Mouse (Mus musculus) c-Kit-negative CD71-positive TER-119-positive erythroid progenitor cells, embryonic 14.5 days (primary cell): ENCODE data around the gene Ccdc181.

ENCODE experiments used
- DNase-seq: peaks from one replicate; pipeline ENCODE4 v3.0.0-alpha.2; 2013; ENCODE audit warnings: low read depth, low spot score

The Ccdc181 gene

DNA sequence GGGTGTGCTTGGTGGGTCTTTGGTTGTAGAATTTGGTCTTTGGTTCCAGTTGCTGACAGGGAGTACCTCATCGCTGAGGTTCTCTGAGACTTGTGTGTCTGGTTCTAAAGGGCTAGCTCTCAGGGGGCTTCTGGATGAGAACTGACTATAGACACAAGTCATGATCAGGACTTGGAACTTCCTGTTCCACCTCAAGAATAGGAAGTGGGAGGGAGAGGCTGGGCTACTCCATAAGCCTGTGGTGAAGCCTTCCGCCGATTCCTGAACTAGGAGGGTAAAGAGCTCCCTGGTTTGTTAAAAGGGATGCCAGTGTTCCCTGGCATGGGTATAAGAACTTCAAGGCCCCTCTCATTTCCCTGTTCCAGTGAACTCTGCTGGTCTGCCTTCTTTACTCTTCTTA, 8.6 kb downstream of the Ccdc181 start:
- no peak for DNase-seq

DNA sequence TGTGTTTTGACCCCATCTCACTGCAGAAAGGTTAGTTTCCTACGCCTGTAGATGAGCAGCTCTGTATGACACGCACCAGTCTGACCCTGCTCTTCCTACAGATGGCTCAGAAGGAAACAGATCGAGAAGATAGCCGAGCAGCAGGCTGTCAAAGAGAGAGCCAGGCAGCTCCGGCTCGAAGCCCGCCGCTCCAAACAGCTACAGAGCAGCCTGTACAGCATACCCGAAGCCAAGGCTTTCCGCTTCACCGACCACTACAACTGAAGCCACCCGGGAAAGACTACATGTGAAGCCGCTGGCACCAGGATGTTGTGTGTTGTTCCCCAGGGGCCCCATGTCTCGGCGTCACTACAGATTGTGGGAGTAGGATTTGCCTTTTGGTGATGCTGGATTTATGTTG, 12.0 kb downstream of the Ccdc181 start:
- DNase-seq, result no peak

DNA sequence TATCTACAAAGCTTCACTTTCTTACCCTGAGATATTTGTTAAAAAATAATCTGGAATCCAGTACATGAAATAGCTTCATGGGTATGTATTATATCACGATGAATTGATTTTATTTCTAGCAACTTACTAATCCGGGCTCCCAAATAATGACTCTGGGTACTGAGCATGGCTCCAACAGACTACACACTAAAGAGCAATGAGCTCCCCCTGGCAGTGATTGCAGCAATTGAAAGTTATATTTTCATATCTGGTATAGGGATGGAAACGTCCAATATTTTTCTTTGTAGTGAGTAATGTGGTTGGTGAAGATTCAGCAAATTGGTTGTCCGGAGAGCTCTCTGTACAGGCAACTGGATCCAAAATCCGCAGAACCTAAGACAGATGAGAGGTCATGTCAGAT, 16.7 kb downstream of the Ccdc181 start:
- no peak for DNase-seq

DNA sequence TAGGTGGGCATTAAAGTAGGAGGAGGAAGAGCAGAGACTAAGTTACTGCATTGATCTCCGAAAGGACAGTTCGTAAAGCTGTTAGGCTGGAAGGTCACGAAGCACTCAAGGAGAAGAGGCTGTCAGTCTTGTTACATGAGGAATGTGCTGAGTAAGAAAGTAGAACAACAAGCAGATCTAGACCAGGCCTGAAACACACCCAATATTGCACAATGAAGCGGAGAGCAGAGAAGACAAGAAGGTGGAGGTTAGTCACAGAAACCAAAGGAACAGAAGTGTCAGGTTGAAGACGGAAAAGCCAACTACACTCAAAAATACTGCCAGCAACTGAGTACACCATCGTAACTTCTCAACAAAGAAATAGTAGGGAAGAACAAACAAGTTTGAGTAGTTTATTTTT, 18.7 kb downstream of the Ccdc181 start:
- no peak for DNase-seq

DNA sequence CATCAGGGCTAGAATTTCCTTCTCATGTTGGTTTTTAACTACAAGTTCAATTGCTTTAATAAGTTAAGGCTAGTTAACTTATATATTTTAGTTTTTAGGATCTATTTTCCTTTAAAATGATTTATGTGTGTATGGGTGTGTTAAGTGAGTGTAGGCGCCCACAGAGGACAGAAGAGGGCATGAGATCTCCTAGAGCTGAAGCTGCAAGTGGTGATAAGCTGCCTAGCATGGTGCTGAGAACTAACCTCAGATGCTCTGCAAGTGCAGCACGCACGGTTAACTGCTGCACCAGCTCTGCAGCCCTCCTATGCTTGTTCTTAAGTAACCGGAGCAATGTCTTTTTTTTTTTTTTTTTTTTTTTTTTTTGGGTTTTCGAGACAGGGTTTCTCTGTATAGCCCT, 21.1 kb downstream of the Ccdc181 start:
- no peak for DNase-seq

DNA sequence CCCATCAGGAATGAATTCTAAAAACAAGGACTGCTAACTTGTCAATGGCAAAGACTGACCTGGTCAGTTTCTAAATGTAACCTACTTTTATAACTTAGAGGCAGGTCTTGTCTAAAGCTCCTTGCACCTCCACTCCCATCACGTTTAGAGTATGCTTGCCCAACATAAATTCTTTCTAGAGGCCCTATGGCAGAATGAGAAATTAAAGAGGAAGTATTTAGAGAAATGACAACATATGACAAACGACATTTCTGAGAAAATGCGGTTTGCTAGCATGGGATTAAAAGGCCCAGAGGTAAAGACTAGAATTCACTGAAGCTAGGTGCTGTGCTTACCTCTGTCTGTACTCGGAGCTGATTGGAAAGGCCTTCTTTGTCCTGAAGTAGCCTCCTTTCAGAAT, 26.6 kb downstream of the Ccdc181 start:
- DNase-seq, result no peak

DNA sequence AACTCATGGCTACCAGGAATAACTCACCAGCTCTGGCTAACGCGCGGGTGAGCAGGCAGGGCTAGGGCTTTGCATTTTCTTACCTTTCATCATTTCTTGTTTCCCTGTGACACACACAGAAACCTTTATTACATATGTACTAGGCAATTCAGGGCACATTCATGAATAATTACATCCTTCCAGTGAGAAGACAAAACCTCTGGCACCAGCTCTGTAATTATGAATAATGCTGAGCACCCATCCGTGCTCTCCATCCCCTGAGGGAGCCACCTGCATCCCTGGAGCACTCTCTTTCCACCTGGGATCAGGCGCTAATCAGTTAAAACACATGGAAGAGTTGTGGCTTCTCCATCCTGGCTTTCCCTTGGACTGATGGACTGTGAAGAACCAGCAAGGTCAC, 28.4 kb downstream of the Ccdc181 start, which contains the start of gene Nme7:
Gene Nme7 (plus strand): TSS at position 301 of the 400 bp plus-strand sequence.
- no peak for DNase-seq

DNA sequence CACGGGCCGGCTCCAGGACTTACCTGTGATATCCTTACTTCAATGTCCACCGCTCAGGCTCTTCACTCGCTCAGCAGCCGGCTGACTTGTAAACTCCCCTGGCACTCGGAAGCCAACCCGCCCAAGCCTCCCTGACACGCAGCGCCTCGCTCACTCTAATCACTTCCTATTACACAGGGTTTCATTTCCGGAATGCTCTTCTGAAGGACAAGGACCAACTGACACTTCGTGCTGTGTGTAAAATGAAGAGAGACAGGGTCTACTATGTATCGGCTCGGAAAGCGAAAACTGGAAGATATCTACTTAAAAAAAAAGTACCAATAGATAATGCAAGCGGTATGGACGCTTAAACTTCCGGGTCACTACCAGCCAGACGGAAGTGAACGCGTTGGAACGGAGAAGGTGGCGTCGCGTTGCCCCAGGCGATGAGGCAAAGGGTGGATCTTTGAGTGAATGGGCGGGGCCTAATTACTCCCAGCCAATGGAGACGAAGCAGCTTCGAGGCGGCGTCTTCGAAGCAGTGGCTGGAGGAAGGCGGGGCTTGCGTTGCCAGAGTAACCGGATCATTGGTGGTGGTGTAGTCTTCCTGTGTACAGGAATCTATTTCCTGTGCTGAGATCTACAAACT, 31.9 kb downstream of the Ccdc181 start, which contains the start of gene Blzf1:
Gene Blzf1 (minus strand): TSS at position 366 of the 628 bp plus-strand sequence.
- peak; percentile 99 for DNase-seq

DNA sequence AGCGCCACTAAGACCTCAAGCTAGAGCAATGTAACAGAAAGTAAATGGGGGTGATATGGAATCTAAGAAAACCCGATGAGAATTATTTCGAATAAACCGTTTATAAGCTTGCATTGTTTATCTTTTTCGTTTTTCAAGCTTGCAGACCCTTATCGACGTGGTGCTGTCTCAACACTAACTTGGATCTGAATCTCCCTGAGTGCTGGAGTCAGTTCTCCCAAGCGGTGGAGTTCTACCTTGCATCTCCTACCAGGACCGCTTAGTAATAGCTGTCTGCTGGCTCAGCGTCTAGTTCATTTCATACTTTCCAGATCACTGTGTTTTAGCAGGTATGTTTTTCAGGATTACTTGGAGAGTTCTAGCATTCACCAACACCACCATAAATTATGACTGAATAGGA, 32.5 kb downstream of the Ccdc181 start:
- no peak for DNase-seq

DNA sequence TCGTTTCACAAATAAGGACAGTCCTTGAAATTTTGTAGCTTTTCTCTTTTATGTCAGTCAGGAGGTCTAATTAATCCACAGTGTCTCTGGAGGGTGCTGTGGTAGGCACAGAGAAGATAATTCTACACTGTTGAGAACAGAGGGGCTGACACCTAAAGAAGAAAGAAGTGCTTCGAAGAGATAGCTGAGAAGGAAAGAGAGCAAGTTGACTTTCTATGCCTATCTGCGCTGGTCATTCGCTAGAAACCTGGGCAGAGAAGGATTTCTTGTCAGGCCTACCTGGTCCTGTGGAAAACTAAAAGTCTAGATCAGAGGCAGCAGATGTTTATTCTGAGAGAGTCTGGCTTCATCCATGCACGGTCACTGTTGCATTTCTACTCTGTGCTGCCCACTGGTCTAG, 38.7 kb downstream of the Ccdc181 start:
- peak; percentile 27 for DNase-seq

DNA sequence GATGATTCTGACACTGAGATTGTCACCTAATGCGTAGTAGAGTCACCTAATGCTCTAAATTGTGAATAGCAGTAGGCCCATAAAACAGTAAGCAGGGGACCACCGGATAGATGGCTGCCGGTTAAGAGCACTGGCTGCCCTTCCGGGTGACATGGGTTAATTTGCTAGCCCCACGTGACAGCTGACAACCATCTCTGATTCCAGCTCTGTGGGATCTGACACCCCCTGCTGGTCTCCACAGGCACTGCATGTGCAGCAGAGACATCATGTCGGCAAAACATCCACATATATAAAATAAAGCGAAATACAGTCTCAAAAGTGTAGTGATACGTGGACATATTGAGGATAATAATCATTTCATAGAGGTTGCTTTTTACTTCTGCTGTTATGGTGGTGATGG, 39.9 kb downstream of the Ccdc181 start:
- DNase-seq, result peak; percentile 40

DNA sequence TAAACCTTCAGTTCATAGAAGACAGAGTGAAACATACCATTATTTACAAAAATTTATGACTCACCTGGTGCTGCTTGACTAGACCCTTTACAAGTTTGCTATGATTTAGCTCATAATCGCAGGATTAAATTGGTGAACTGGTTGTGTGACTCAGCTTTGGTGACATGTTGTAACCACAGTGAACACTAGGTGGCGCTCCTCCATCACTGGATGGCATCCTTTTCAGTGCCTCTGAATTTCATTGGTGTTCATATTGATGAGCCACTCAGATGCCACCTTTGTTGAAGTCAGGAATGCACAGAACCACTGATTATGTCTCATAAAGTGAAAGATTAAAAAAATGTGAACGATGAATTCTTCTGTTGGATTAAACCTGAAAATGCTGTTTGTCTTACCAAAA, 41.3 kb downstream of the Ccdc181 start:
- peak; percentile 65 for DNase-seq

DNA sequence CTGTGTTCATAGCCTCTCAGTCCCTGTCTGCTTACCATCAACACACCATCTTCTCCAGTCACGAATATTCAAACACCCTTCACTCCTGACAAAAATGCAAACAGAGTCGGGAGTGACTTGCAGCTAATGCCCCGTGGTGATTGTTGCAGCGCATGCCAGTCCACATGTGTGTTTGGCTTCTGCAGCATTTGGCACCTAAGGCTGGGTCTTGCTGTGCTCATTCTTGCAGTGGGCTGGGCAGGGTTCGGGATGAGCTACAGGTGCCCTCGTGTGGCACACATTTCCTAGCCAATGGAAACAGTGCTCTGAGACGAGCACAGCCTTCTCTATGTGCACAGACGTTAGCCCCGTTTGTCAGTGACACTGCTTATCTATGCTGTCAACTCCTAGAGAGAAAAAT, 41.9 kb downstream of the Ccdc181 start:
- no peak for DNase-seq

DNA sequence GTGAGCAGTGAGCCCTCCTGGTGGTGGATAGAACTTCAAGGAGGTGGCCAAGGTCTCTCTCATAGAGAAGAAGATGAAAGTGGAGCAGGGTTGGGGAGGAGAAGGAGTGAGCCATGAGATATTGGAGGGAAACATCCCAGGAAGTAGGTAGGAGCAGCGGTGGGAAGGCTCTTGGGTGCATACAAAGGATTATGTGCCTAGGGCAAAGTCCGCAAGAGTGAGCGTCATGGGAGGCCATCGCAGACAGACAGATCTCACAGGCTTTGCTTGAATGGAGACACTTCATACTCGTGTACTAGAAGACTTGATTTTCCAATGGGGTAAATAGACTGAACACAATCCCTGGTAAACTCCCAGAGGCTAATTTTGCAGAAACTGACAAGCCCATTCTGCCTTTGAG, 43.1 kb downstream of the Ccdc181 start:
- no peak for DNase-seq

DNA sequence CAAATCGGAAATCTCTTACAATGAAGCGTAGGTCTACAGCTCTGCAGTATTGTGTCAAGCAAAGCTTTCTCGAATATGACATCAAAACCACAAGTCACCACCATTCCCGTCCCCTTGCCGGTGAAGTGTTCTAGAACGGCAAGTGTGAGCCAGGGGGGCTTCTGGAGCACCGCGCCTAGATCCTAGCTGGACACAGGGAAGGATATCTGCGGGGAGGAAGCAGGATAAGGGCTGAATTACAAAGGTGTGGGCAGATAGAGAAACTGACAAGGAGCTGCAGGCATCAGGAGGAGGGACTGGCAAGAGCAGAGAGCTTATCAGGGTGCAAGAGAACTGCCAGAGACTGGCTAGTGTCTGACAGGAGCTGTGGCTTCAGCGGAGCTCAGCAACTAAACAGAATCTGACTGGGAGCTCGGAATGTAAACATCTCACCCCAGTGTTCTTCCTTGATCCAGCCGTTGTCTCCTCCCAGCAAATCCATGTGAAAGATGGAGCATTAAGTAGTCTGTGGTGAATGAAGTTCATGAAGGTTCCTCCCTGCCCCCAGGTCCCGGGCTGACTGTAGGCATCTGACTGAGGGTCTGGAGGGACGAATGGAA, 44.3 kb downstream of the Ccdc181 start:
- DNase-seq, result no peak

DNA sequence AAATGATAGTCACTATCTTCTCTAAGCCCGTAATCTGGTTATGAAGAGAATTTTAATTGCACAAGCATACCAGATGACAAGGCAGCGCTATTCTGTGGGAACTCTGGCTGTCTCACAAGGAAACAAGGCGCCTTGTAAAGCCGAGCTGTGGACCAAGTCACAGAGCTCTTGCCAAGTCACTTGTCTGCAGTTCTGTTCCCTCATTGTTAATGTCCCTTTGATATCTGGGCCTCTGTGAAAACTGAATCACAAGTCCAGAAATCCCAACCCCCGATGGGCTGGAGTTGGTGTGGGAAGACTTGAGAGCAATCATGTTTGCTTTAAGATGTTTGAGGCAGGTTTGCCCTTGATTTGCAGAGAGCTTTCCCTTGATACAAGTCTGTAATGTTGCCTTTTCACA, 45.3 kb downstream of the Ccdc181 start:
- no peak for DNase-seq

DNA sequence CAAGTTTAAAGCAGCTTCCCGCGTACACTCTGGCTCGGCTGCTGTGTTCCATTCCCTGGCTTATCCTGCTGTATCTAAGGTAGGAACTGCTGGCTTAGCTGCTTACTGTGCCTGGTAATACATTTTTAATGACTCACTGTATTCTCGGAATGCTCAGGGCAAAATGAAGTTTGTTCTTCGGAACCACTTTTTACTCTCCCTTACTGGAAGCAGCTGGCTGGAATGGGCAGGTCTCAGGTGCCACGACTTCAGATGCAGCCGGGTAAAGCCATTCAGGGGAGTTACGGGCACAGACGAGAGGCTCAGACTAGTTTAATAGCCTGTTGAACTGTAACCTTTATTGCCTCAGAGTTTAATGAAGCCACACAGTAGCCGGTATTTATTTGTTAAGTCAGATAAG, 46.0 kb downstream of the Ccdc181 start:
- no peak for DNase-seq

DNA sequence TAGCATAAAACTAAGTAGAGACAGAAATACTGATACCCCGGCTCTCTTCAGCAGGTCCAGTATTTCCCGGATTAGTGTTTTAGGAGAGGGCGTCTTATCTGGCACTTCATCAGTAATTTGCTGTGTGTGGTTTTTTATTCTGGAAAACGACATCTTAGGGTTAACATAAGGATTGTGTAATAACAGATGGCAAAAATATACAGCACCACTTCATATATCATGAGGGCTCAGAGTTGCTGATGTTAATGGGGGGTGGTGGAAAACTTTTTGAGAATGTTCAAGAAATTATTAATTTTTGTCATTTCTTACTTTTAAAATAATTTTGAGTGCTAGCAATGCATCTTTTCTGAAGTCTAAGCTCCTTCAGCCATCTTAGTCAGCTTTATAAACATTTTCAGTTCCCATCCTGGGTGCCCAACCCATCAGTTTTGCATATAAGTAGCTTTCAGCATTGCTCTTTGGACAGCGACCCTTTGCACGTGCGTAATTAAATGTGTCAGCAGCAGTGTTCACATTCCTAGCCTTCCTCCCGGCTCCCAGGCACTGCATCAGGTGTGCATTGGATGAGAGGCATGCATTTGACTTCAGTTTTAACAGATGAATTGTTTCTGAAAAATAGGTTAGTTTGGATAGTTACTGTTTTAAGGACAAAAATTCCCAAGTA, 47.7 kb downstream of the Ccdc181 start:
- no peak for DNase-seq

DNA sequence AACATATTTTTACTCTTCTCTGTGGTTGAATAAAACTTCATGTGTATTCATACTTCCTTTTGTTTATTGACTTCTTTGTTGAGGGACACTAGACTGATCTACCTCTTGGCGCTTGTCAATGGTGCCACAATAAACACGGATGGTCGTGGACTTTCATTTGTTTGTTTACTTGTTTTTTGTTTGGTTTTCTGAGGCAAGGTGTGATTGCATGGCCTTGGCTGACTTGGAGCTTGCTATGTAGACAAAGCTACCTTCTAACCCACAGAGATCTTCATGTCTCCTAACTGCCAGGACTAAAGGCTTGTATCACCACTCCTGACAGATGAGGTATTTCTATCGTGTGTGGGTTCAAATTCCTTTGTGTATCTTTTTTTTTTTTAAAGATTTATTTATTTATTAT, 48.8 kb downstream of the Ccdc181 start:
- no peak for DNase-seq

DNA sequence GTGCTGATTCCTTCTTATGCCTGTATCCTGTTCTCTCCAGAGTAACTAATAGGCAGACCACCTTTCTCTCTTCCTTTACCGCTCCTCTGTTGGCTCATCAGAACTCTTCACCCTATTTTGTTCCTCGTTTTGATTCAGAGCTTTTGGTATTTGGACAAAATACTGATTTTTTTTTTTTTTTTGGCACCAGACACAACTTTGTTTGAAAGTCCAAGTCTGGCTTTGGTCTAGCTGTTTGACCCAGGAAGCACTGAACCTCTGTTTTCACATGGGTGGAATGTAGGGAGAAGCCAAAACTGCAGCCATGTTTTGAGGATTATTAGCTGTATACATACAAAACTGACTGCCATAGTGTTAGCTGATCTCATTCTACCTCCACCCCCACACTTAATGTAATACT, 49.5 kb downstream of the Ccdc181 start:
- no peak for DNase-seq

DNA sequence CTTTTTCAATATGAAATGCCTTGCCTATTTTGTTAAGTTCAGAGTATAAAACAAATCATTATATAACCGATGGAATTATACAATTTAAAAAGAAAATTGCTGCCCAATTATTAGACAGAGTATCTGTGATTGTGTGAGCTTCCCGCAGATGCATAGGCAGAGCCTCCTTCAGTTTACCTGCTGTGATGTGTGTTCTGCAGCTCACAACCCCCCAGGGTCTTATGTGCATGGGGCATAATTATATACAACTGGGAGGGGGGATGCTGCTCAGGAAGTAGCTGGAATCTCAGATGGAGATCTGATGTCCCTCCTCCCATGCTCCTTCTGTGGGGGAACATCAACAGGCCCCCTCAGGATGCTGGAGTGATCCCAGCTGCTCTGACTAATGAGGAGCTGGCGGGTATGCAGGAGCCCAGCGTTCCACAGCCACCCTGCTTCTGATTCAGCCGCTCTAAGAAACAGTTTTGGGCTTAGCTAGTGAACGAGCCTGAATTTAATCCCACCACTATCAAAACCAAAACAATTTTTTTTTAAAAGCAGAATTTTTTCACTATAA, 51.3 kb downstream of the Ccdc181 start:
- DNase-seq, result no peak

DNA sequence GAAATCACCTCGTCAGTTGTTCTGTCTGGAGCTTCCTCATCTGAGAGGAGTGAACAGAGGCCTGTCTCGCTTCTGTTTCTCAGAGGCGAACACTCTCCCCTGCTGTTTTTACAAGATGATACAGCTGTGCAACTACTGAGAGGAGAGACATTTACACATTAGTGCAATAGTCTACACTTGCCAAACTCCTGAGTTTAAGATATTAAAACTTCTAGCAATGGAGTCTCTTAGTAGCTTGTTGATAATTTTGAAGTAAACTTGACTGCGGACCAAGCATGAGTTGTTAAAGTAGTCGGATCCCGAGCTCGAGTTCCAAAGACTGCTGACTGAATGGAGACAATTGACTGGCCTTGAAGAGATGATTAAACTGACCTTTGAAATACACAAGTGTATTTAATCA, 52.4 kb downstream of the Ccdc181 start:
- DNase-seq, result no peak

DNA sequence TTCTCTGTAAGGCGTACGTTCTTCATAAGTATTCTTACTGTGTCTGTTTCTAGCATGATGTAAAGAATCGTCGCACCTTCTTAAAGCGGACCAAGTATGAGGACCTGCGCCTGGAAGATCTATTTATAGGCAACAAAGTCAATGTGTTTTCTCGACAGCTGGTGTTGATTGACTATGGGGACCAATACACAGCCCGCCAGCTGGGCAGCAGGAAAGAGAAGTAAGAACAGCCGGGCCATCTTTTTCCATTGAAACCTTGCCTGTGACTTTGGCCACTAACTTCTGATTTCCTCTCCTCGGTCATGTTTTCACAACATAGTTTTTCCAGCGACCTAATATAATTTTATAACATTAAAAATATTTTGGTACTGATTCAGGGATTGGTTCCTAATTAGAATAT, 57.2 kb downstream of the Ccdc181 start:
- DNase-seq, result no peak
